Mouse (Mus musculus) intestine, embryonic 14.5 days (tissue): ENCODE measurements around the gene Bcl9l. TPM values are rescaled to one million over a fixed set of nuclear protein-coding genes. Genes with fewer than 3 reads are reported as not detected.
A peak's percentile ranks its signal among the peaks of the same experiment; 100 is the strongest.

Experiments used
- ATAC-seq: fragments of 200-750 bp; cut with Nextera tagmentation; replicated peaks from 2 replicates; pipeline ENCODE4 v1.8.0; 2017; ENCODE audit warnings: low read depth, moderate number of reproducible peaks, moderate TSS enrichment, moderate library complexity; ENCODE audit not compliant: low FRiP score, low TSS enrichment
- DNase-seq: peaks from one replicate; pipeline ENCODE4 v3.0.0-alpha.2; 2018; ENCODE audit warnings: low spot score
- H3K27ac ChIP-seq: fragments of 300-500 bp; sonication (generic); 2 replicates; pipeline ENCODE4 v1.5.1; 2014; ENCODE audit warnings: low read depth, mild to moderate bottlenecking, control low read depth
- H3K27me3 ChIP-seq: fragments of 300-500 bp; sonication (generic); replicated peaks from 2 replicates; pipeline ENCODE4 v1.6.1; 2014; ENCODE audit warnings: low read length, control low read depth; ENCODE audit not compliant: control insufficient read depth, insufficient read depth
- H3K36me3 ChIP-seq: fragments of 300-500 bp; sonication (generic); 2 replicates; pipeline ENCODE4 v1.6.1; 2014; ENCODE audit warnings: low read length, control low read depth; ENCODE audit not compliant: control insufficient read depth, insufficient read depth
- H3K4me1 ChIP-seq: fragments of 300-500 bp; sonication (generic); replicated peaks from 2 replicates; pipeline ENCODE4 v1.6.1; 2014; ENCODE audit warnings: low read length, control low read depth, mixed read lengths; ENCODE audit not compliant: control insufficient read depth, insufficient read depth
- H3K4me2 ChIP-seq: fragments of 300-500 bp; sonication (generic); 2 replicates; pipeline ENCODE4 v1.6.1; 2014; ENCODE audit warnings: low read length
- H3K4me3 ChIP-seq: fragments of 300-500 bp; sonication (generic); 2 replicates; pipeline ENCODE4 v1.5.1; 2014; ENCODE audit warnings: low read depth, low read length, control low read depth, mixed read lengths
- H3K9ac ChIP-seq: fragments of 300-500 bp; sonication (generic); 2 replicates; pipeline ENCODE4 v1.6.1; 2014; ENCODE audit warnings: mild to moderate bottlenecking, low read length
- H3K9me3 ChIP-seq: fragments of 300-500 bp; sonication (generic); 2 replicates; pipeline ENCODE4 v1.6.1; 2016; ENCODE audit warnings: low read length, control low read depth; ENCODE audit not compliant: control insufficient read depth
- WGBS: fragments of 180-500 bp; shearing (Covaris S2); extraction: QIAGEN DNeasy Blood & Tissue Kit; methylation state at CpG from one replicate; pipeline ENCODE4 v1.1.7; 2014; 5-methylcytosine and 5-hydroxymethylcytosine counted together
- polyA plus RNA-seq: library from polyadenylated mRNA; unstranded; fragments of >200 nt; fragmentation: Nextera tagmentation; extraction: Ambion mirVana; gene quantifications from 2 replicates; pipeline ENCODE4 v1.2.1, GENCODE M21; 2014

Gene Bcl9l
- polyA plus RNA-seq, 1 experiment from 2014 or later, result 10.2 TPM

- peaks cover 13% of the 10 kb centered on the region; the same call in 1 of the 2 replicates for H3K4me1 ChIP-seq
- H3K9ac ChIP-seq, result peak overlapping the region; percentile 78
- no peaks in the 10 kb centered on the region for H3K27me3 ChIP-seq
- DNase-seq, result peak; percentile 92
- WGBS, result under 1% methylated on average over 27 of the region's 29 CpGs
- H3K27ac ChIP-seq, result peak overlapping the region; percentile 98
- peak overlapping the region; percentile 96 for H3K4me2 ChIP-seq
- peak; percentile 67 for ATAC-seq
- peak overlapping the region; percentile 85 for H3K4me3 ChIP-seq
- no peaks in the 10 kb centered on the region for H3K36me3 ChIP-seq
- H3K9me3 ChIP-seq, result no peaks in the 10 kb centered on the region
These were observed 3.5 kb upstream of the Bcl9l start for GRCm38 (mm10) chr9:44478959-44479605.

- Histone ChIP-seq H3K4me3 (peak overlapping the region; percentile 85), H3K9me3 (no peaks in the 10 kb centered on the region), H3K36me3 (no peaks in the 10 kb centered on the region), H3K27ac (peak overlapping the region; percentile 98), H3K9ac (peak overlapping the region; percentile 78), H3K4me2 (peak overlapping the region; percentile 96), H3K4me1 (peaks cover 20% of the 10 kb centered on the region), H3K27me3 (no peaks in the 10 kb centered on the region)
- DNase-seq (peak; percentile 95), ATAC-seq (peak; percentile 41)
- under 1% methylated on average over 26 of the region's 26 CpGs for WGBS
These were observed 2.8 kb upstream of the Bcl9l start for GRCm38 (mm10) chr9:44479628-44480428.

GRCm38 (mm10) chr9:44482112-44482511, 513 bp upstream of the Bcl9l start:
- Histone ChIP-seq H3K4me1 (peaks cover 43% of the 10 kb centered on the region), H3K9me3 (no peaks in the 10 kb centered on the region), H3K9ac (no peak overlapping the region), H3K36me3 (no peaks in the 10 kb centered on the region), H3K4me3 (peak overlapping the region; percentile 98), H3K27ac (peak overlapping the region; percentile 90; the same call in 1 of the 2 replicates), H3K27me3 (no peaks in the 10 kb centered on the region), H3K4me2 (peak overlapping the region; percentile 76)
- ATAC-seq (no peak), DNase-seq (no peak)
- WGBS, result 10% methylated on average over 3 of the region's 3 CpGs

GRCm38 (mm10) chr9:44483041-44483509, 450 bp downstream of the Bcl9l start:
- Histone ChIP-seq H3K36me3 (no peaks in the 10 kb centered on the region), H3K9ac (peak overlapping the region; percentile 86), H3K4me1 (peaks cover 48% of the 10 kb centered on the region), H3K9me3 (no peaks in the 10 kb centered on the region), H3K4me2 (peak overlapping the region; percentile 76), H3K27me3 (no peaks in the 10 kb centered on the region), H3K27ac (peak overlapping the region; percentile 90), H3K4me3 (peak overlapping the region; percentile 98)
- under 1% methylated on average over 39 of the region's 39 CpGs for WGBS
- no peak for ATAC-seq
- DNase-seq, result peak; percentile 82

GRCm38 (mm10) chr9:44483510-44484044, 952 bp downstream of the Bcl9l start:
- H3K4me2 ChIP-seq, result peak overlapping the region; percentile 76
- peak overlapping the region; percentile 98 for H3K4me3 ChIP-seq
- DNase-seq (peak; percentile 84), ATAC-seq (peak; percentile 16)
- no peaks in the 10 kb centered on the region for H3K36me3 ChIP-seq
- WGBS, result under 1% methylated on average over 12 of the region's 12 CpGs
- no peaks in the 10 kb centered on the region for H3K27me3 ChIP-seq
- H3K9me3 ChIP-seq, result no peaks in the 10 kb centered on the region
- peak overlapping the region; percentile 90 for H3K27ac ChIP-seq
- H3K4me1 ChIP-seq, result peaks cover 53% of the 10 kb centered on the region
- H3K9ac ChIP-seq, result peak overlapping the region; percentile 86

GRCm38 (mm10) chr9:44484311-44485104, 1.9 kb downstream of the Bcl9l start:
- Histone ChIP-seq H3K4me3 (peak overlapping the region; percentile 98), H3K4me1 (peaks cover 62% of the 10 kb centered on the region), H3K27me3 (no peaks in the 10 kb centered on the region), H3K4me2 (peak overlapping the region; percentile 76), H3K9me3 (no peaks in the 10 kb centered on the region), H3K36me3 (no peaks in the 10 kb centered on the region), H3K27ac (peak overlapping the region; percentile 90; the same call in 1 of the 2 replicates), H3K9ac (peak overlapping the region; percentile 86)
- ATAC-seq, result no peak
- DNase-seq, result no peak
- WGBS, result 17% methylated on average over 7 of the region's 7 CpGs

GRCm38 (mm10) chr9:44485105-44485515, 2.5 kb downstream of the Bcl9l start:
- peak overlapping the region; percentile 98 for H3K4me3 ChIP-seq
- H3K4me2 ChIP-seq, result peak overlapping the region; percentile 76
- H3K9ac ChIP-seq, result peak overlapping the region; percentile 86
- H3K9me3 ChIP-seq, result no peaks in the 10 kb centered on the region
- peaks cover 68% of the 10 kb centered on the region for H3K4me1 ChIP-seq
- no peaks in the 10 kb centered on the region for H3K36me3 ChIP-seq
- WGBS, result 24% methylated on average over 6 of the region's 6 CpGs
- no peak for ATAC-seq
- no peaks in the 10 kb centered on the region for H3K27me3 ChIP-seq
- no peak for DNase-seq
- H3K27ac ChIP-seq, result no peak overlapping the region
